Mouse (Mus musculus): Measurements from ENCODE around the gene Cd84. TPM values are rescaled to one million over a fixed set of nuclear protein-coding genes. Genes with fewer than 3 reads are reported as not detected.

Cd84 gene
- polyA plus RNA-seq, 2 experiments, result 1.7 to 2.3 TPM

DNA sequence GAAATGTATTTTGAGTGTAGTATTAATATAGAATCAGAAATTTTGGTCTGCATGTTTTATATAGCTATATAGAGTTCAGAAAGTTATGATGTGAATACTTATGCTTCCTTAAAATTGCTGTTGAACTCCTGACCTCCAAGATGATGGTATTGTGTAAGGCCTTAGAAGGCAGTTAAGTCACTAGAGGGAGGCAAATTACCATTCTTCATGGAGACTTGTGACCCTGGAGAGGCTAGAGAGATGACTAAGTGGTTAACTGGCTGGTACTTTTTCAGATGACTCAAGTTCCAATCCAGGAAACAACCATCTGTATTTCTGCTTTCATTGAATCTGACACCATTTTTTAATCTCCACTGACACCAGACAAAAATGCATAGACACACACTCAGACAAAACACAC lies 11.8 kb upstream of the Cd84 start:
- Histone ChIP-seq H3K27ac (replicated peaks; ENCODE audit: low read depth, low read length) (no peak overlapping the region), H3K4me1 (ENCODE audit: control insufficient read depth, insufficient read depth, low read length) (no peaks in the 10 kb centered on the region), H3K4me2 (replicated peaks; ENCODE audit: low read depth, low read length, severe bottlenecking) (no peak overlapping the region), H3K4me3 (replicated peaks; ENCODE audit: low read length) (no peak overlapping the region), H3K36me3 (ENCODE audit: control insufficient read depth, insufficient read depth, low read length) (no peaks in the 10 kb centered on the region), H3K9ac (ENCODE audit: low read depth, low read length, severe bottlenecking) (no peak overlapping the region), H3K27me3 (ENCODE audit: control insufficient read depth, insufficient read depth, low read length) (no peaks in the 10 kb centered on the region), H3K9me3 (ENCODE audit: control insufficient read depth, low read length) (no peaks in the 10 kb centered on the region)
- DNase-seq (ENCODE audit: low spot score) (peak; percentile 10), ATAC-seq (ENCODE audit: low FRiP score, low read depth) (no peak)
- no peak for TF ChIP-seq POLR2A (IDR thresholded peaks at IDR 0.05; ENCODE audit: borderline replicate concordance, extremely low read depth, insufficient read depth, insufficient read length)

DNA sequence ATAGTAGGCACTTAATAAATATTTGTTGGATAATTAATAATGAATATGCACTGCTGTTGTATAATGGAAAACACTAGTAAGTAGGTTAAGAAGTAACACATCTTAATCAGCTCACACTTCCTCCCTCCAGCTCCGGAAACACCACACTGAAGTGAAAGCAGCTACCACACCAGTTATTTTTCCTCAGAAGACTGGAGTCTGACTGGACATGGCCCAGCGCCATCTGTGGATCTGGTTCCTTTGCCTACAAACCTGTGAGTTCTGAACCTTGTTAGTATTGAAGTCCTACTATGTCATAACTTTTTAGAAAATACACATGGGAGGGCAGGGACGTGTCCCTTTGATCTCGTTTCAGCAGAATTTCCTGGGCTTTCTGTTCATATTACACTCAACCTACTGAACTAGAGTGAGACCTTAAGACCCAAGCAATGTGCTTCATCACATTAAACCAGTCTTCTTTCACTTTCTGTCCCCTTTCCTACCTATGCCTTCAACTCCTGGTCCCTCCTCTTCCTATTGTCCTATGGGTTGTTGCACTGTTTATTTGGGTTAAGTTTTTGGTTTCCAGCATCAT lies 1.0 kb downstream of the Cd84 start:
- H3K9ac ChIP-seq (ENCODE audit: low read depth, low read length, severe bottlenecking), result no peak overlapping the region
- H3K27me3 ChIP-seq (ENCODE audit: control insufficient read depth, insufficient read depth, low read length), result no peaks in the 10 kb centered on the region
- H3K4me1 ChIP-seq (ENCODE audit: control insufficient read depth, insufficient read depth, low read length), result no peaks in the 10 kb centered on the region
- no peak for ATAC-seq (ENCODE audit: low FRiP score, low read depth)
- H3K27ac ChIP-seq (replicated peaks; ENCODE audit: low read depth, low read length), result no peak overlapping the region
- H3K4me2 ChIP-seq (replicated peaks; ENCODE audit: low read depth, low read length, severe bottlenecking), result no peak overlapping the region
- no peak for TF ChIP-seq POLR2A (IDR thresholded peaks at IDR 0.05; ENCODE audit: borderline replicate concordance, extremely low read depth, insufficient read depth, insufficient read length)
- 79% methylated on average over 4 of the region's 4 CpGs for WGBS
- H3K4me3 ChIP-seq (replicated peaks; ENCODE audit: low read length), result no peak overlapping the region
- no peaks in the 10 kb centered on the region for H3K36me3 ChIP-seq (ENCODE audit: control insufficient read depth, insufficient read depth, low read length)
- no peak for DNase-seq (ENCODE audit: low spot score)
- H3K9me3 ChIP-seq (ENCODE audit: control insufficient read depth, low read length), result no peaks in the 10 kb centered on the region

DNA sequence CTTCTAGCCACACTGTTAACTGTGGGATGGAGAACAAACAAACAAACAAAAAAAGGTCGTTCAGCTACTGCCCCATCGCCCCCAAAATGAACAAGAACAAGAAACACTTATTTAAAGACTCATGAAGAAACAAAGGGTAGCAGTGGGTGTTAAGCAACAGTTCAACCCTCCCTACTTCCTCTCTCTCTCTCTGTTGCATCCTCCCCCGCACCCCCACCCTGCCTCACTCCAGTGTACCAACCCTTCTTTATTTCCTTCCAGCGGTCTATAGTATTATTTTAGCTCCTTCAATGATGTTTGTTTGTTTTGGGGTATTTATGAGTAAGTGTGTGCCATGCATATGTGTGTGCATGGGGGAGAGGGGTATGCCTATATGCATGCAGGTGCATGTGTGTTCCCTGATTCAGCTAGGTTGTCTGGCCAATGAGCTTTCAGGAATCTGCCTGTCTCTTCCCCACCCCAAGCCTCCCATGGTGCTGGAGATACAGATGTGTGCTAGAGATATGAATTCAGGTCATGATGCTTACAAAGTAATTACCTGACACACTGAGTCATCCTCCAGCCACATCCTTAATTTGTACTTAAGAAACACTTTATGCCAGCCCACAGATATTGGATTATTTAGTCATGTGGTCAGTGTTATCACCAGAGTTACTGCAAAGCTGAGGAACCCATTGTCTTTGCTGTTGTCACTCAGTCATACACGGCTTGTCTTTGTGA lies 5.7 kb downstream of the Cd84 start:
- no peak for DNase-seq (ENCODE audit: low spot score)
- Histone ChIP-seq H3K36me3 (ENCODE audit: control insufficient read depth, insufficient read depth, low read length) (no peaks in the 10 kb centered on the region), H3K9ac (ENCODE audit: low read depth, low read length, severe bottlenecking) (no peak overlapping the region), H3K4me2 (replicated peaks; ENCODE audit: low read depth, low read length, severe bottlenecking) (no peak overlapping the region), H3K4me1 (ENCODE audit: control insufficient read depth, insufficient read depth, low read length) (no peaks in the 10 kb centered on the region), H3K27me3 (ENCODE audit: control insufficient read depth, insufficient read depth, low read length) (no peaks in the 10 kb centered on the region), H3K27ac (replicated peaks; ENCODE audit: low read depth, low read length) (no peak overlapping the region), H3K9me3 (ENCODE audit: control insufficient read depth, low read length) (no peaks in the 10 kb centered on the region), H3K4me3 (replicated peaks; ENCODE audit: low read length) (no peak overlapping the region)
- TF ChIP-seq POLR2A (IDR thresholded peaks at IDR 0.05; ENCODE audit: borderline replicate concordance, extremely low read depth, insufficient read depth, insufficient read length), result no peak
- WGBS, result 83% methylated on average over 5 of the region's 5 CpGs
- no peak for ATAC-seq (ENCODE audit: low FRiP score, low read depth)

DNA sequence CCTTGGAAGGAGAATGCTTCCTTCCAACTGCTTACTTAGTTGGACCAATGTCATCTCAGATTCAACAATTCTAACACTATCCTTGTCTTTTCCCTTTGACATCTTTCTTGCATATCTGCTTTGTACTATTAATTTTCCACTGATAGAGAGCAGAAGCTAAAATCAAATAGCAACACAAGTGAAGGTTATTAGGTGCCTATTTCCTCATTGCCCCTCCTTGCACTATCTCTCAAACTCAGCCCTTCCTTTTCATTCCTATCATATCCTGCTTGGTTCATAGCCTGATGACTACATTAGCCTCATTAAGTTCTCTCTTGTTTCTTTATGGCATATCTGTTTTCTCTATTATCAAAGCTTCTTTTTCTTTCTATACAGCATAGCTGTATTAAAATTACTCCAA lies 8.7 kb downstream of the Cd84 start:
- no peak for TF ChIP-seq POLR2A (IDR thresholded peaks at IDR 0.05; ENCODE audit: borderline replicate concordance, extremely low read depth, insufficient read depth, insufficient read length)
- H3K4me3 ChIP-seq (replicated peaks; ENCODE audit: low read length), result no peak overlapping the region

DNA sequence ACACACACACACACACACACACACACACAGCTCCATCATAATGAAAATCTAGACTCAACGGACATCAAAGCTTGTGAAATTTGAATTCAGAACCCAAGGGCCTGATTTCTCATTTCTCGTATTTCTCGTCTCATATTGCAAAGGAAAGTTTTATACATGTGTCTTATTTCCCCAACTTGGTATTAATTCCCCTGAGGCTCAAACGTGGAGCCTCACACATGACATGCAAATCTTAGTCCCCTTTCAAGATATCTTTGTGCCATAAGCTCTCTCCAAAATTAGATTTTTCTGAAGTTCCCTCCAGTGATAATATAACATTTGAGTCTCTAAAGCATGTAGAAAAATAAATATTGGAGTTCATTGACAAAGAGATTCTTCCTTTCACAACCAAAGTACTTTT lies 9.3 kb downstream of the Cd84 start:
- WGBS, result 76% methylated on average over 4 of the region's 4 CpGs
- DNase-seq (ENCODE audit: low spot score), result no peak
- no peaks in the 10 kb centered on the region for H3K4me1 ChIP-seq (ENCODE audit: control insufficient read depth, insufficient read depth, low read length)
- ATAC-seq (ENCODE audit: low FRiP score, low read depth), result no peak
- no peak overlapping the region for H3K27ac ChIP-seq (replicated peaks; ENCODE audit: low read depth, low read length)
- no peak overlapping the region for H3K9ac ChIP-seq (ENCODE audit: low read depth, low read length, severe bottlenecking)
- no peak overlapping the region for H3K4me3 ChIP-seq (replicated peaks; ENCODE audit: low read length)
- no peaks in the 10 kb centered on the region for H3K36me3 ChIP-seq (ENCODE audit: control insufficient read depth, insufficient read depth, low read length)
- TF ChIP-seq POLR2A (IDR thresholded peaks at IDR 0.05; ENCODE audit: borderline replicate concordance, extremely low read depth, insufficient read depth, insufficient read length), result no peak
- H3K4me2 ChIP-seq (replicated peaks; ENCODE audit: low read depth, low read length, severe bottlenecking), result no peak overlapping the region
- H3K27me3 ChIP-seq (ENCODE audit: control insufficient read depth, insufficient read depth, low read length), result no peaks in the 10 kb centered on the region
- H3K9me3 ChIP-seq (ENCODE audit: control insufficient read depth, low read length), result no peaks in the 10 kb centered on the region

More for the DNA sequence above, 8.7 kb downstream of the Cd84 start:
- no peaks in the 10 kb centered on the region for H3K4me1 ChIP-seq (ENCODE audit: control insufficient read depth, insufficient read depth, low read length)
- H3K27me3 ChIP-seq (ENCODE audit: control insufficient read depth, insufficient read depth, low read length), result no peaks in the 10 kb centered on the region
- DNase-seq (ENCODE audit: low spot score) (no peak), ATAC-seq (ENCODE audit: low FRiP score, low read depth) (no peak)
- H3K4me2 ChIP-seq (replicated peaks; ENCODE audit: low read depth, low read length, severe bottlenecking), result no peak overlapping the region
- no peaks in the 10 kb centered on the region for H3K9me3 ChIP-seq (ENCODE audit: control insufficient read depth, low read length)
- no peak overlapping the region for H3K9ac ChIP-seq (ENCODE audit: low read depth, low read length, severe bottlenecking)
- no peaks in the 10 kb centered on the region for H3K36me3 ChIP-seq (ENCODE audit: control insufficient read depth, insufficient read depth, low read length)
- H3K27ac ChIP-seq (replicated peaks; ENCODE audit: low read depth, low read length), result no peak overlapping the region

All from limb, embryonic 14.5 days (tissue).